Mouse (Mus musculus) gastrocnemius, adult 18-20 months (tissue): Measurements from ENCODE around the gene Ptbp2. TPM values are rescaled to one million over a fixed set of nuclear protein-coding genes. Genes with fewer than 3 reads are reported as not detected.

Experiments used
- DNase-seq: peaks from one replicate; pipeline ENCODE4 v3.0.0; 2021; ENCODE audit warnings: low spot score
- microRNA-seq: library from miRNA; unstranded; fragments of <30 nt; microRNA quantifications from one replicate; pipeline ENCODE4 v1.2.0, GENCODE M21; 2021
- total RNA-seq, 2 experiments: library from RNA; stranded (reverse); gene quantifications; 2 replicates each; pipeline ENCODE4 v1.2.3; 2021

Ptbp2 gene
- total RNA-seq, 2 experiments from 2014 or later, result 16.9 to 20.4 TPM

DNA sequence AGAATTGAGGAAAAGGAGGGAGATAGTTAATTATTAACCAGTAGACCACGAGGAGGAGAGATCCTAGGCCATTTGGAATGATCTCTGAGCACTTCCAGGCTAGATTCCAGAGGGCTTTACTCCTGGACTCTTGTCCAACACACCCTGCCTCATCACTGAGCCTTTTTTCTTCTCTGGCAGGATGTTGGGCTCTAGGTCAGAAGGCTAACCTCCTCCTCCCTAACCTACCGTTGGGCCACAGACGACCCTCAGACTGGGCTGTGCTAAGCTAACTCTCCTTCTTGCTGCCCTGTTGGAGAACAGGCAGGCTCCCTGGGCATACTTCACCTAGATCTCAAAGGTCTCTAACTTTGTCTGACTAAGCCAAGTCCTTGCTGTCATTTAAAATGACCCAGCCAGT is 82.8 kb downstream of the Ptbp2 start:
- DNase-seq, result no peak

DNA sequence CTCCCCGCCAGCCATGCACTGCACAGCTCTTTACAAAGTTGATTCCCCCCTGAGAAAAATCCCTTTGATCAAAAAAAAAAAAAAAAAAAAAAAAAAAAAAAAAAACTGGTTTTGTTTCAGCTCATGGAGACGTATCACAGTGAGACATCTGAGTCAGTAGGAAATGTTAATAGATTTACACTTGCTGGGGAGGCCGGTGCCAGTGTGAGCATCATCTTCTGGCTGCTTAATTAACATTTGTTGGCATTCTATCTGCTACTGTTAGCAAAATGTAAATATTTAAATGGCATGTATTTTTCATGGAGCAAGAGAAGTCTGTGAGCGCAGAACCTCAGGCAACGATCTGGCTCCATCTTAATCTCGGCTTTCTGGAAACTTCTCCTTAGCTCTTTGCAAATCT is 99.5 kb downstream of the Ptbp2 start:
- no peak for DNase-seq

Small RNAs within 50 kb of the gene (microRNA-seq; reads per million reads assigned to microRNA genes)
- gene Gm24744, result not detected
